Mouse (Mus musculus): Measurements from ENCODE around the gene Men1. TPM values are rescaled to one million over a fixed set of nuclear protein-coding genes. Genes with fewer than 3 reads are reported as not detected.
A peak's percentile ranks its signal among the peaks of the same experiment; 100 is the strongest.

The Men1 gene
- polyA plus RNA-seq, 1 experiment from 2014 or later: 80.8 TPM

- H3K4me1 ChIP-seq: peaks cover 66% of the 10 kb centered on the region
- H3K27me3 ChIP-seq (ENCODE audit: insufficient read depth, poor library complexity, severe bottlenecking): 0 out of 2 replicates have a peak, but pooled peaks cover 11% of the 10 kb centered on the region
- peaks cover 50% of the 10 kb centered on the region for H3K36me3 ChIP-seq
- 86% methylated on average over 5 of the region's 5 CpGs for WGBS
- no peak overlapping the region for H3K4me3 ChIP-seq
- no peaks in the 10 kb centered on the region for H3K9me3 ChIP-seq
- H3K27ac ChIP-seq: no peak overlapping the region
- DNase-seq (ENCODE audit: low spot score): no peak
These were observed 11.2 kb downstream of the Men1 start for GRCm38 (mm10) chr19:6346023-6346422.

- WGBS: 81% methylated on average over 10 of the region's 10 CpGs
- H3K4me3 ChIP-seq: no peak overlapping the region
- DNase-seq (ENCODE audit: low spot score): no peak
- 0 out of 2 replicates have a peak, but pooled peaks cover 11% of the 10 kb centered on the region for H3K27me3 ChIP-seq (ENCODE audit: insufficient read depth, poor library complexity, severe bottlenecking)
- peaks cover 55% of the 10 kb centered on the region for H3K36me3 ChIP-seq
- H3K4me1 ChIP-seq: peaks cover 65% of the 10 kb centered on the region
- H3K9me3 ChIP-seq: no peaks in the 10 kb centered on the region
- 0 out of 2 replicates have a peak overlapping the region, but pooled peaks have one; percentile 16 for H3K27ac ChIP-seq
These were observed 11.9 kb downstream of the Men1 start for GRCm38 (mm10) chr19:6346661-6347060.

- no peak overlapping the region for H3K4me3 ChIP-seq
- H3K27ac ChIP-seq: no peak overlapping the region
- no peak for DNase-seq (ENCODE audit: low spot score)
- H3K4me1 ChIP-seq: peaks cover 56% of the 10 kb centered on the region
- H3K36me3 ChIP-seq: peaks cover 53% of the 10 kb centered on the region
- H3K9me3 ChIP-seq: no peaks in the 10 kb centered on the region
- 0 out of 2 replicates have a peak, but pooled peaks cover 4% of the 10 kb centered on the region for H3K27me3 ChIP-seq (ENCODE audit: insufficient read depth, poor library complexity, severe bottlenecking)
- 89% methylated on average over 4 of the region's 4 CpGs for WGBS
These were observed 12.8 kb downstream of the Men1 start for GRCm38 (mm10) chr19:6347615-6348014.

GRCm38 (mm10) chr19:6348717-6349116, 13.9 kb downstream of the Men1 start:
- Histone ChIP-seq H3K36me3 (peaks cover 56% of the 10 kb centered on the region), H3K9me3 (no peaks in the 10 kb centered on the region), H3K4me3 (no peak overlapping the region), H3K4me1 (peaks cover 47% of the 10 kb centered on the region), H3K27me3 (ENCODE audit: insufficient read depth, poor library complexity, severe bottlenecking) (0 out of 2 replicates have a peak, but pooled peaks cover 4% of the 10 kb centered on the region), H3K27ac (peak overlapping the region; percentile 70)
- WGBS: 38% methylated on average over 9 of the region's 9 CpGs
- DNase-seq (ENCODE audit: low spot score): no peak

GRCm38 (mm10) chr19:6349215-6349983, 14.6 kb downstream of the Men1 start:
- DNase-seq (ENCODE audit: low spot score): no peak
- Histone ChIP-seq H3K27me3 (ENCODE audit: insufficient read depth, poor library complexity, severe bottlenecking) (0 out of 2 replicates have a peak, but pooled peaks cover 4% of the 10 kb centered on the region), H3K36me3 (peaks cover 56% of the 10 kb centered on the region), H3K27ac (peak overlapping the region; percentile 81), H3K4me1 (peaks cover 54% of the 10 kb centered on the region), H3K4me3 (peak overlapping the region; percentile 24), H3K9me3 (no peaks in the 10 kb centered on the region)
- 33% methylated on average over 14 of the region's 14 CpGs for whole genome bisulfite sequencing

- H3K27me3 ChIP-seq (ENCODE audit: insufficient read depth, poor library complexity, severe bottlenecking): 0 out of 2 replicates have a peak, but pooled peaks cover 4% of the 10 kb centered on the region
- no peak overlapping the region for H3K27ac ChIP-seq
- no peak for DNase-seq (ENCODE audit: low spot score)
- H3K36me3 ChIP-seq: peaks cover 38% of the 10 kb centered on the region
- no peak overlapping the region for H3K4me3 ChIP-seq
- no peaks in the 10 kb centered on the region for H3K9me3 ChIP-seq
- peaks cover 44% of the 10 kb centered on the region for H3K4me1 ChIP-seq
- 62% methylated on average over 14 of the region's 14 CpGs for WGBS
These were observed 16.8 kb downstream of the Men1 start for GRCm38 (mm10) chr19:6351431-6352106.

GRCm38 (mm10) chr19:6352107-6352505, 17.3 kb downstream of the Men1 start:
- H3K9me3 ChIP-seq: no peaks in the 10 kb centered on the region
- 85% methylated on average over 2 of the region's 2 CpGs for WGBS

GRCm38 (mm10) chr19:6354030-6354429, 19.3 kb downstream of the Men1 start:
- Histone ChIP-seq H3K36me3 (peaks cover 25% of the 10 kb centered on the region), H3K4me1 (peaks cover 27% of the 10 kb centered on the region), H3K9me3 (no peaks in the 10 kb centered on the region), H3K4me3 (no peak overlapping the region), H3K27me3 (ENCODE audit: insufficient read depth, poor library complexity, severe bottlenecking) (0 out of 2 replicates have a peak, but pooled peaks cover 4% of the 10 kb centered on the region), H3K27ac (no peak overlapping the region)
- no peak for DNase-seq (ENCODE audit: low spot score)
- 81% methylated on average over 7 of the region's 7 CpGs for WGBS

More at GRCm38 (mm10) chr19:6352107-6352505, 17.3 kb downstream of the Men1 start:
- Histone ChIP-seq H3K27ac (no peak overlapping the region), H3K36me3 (peaks cover 33% of the 10 kb centered on the region), H3K4me3 (no peak overlapping the region), H3K4me1 (peaks cover 38% of the 10 kb centered on the region), H3K27me3 (ENCODE audit: insufficient read depth, poor library complexity, severe bottlenecking) (0 out of 2 replicates have a peak, but pooled peaks cover 4% of the 10 kb centered on the region)
- DNase-seq (ENCODE audit: low spot score): no peak

- peaks cover 16% of the 10 kb centered on the region for H3K36me3 ChIP-seq
- DNase-seq (ENCODE audit: low spot score): no peak
- no peak overlapping the region for H3K27ac ChIP-seq
- 84% methylated on average over 3 of the region's 3 CpGs for WGBS
- peaks cover 16% of the 10 kb centered on the region for H3K4me1 ChIP-seq
- H3K27me3 ChIP-seq (ENCODE audit: insufficient read depth, poor library complexity, severe bottlenecking): no peaks in the 10 kb centered on the region
- H3K9me3 ChIP-seq: no peaks in the 10 kb centered on the region
- H3K4me3 ChIP-seq: no peak overlapping the region
These were observed 26.5 kb downstream of the Men1 start for GRCm38 (mm10) chr19:6361291-6361690.

GRCm38 (mm10) chr19:6363091-6363410, 28.3 kb downstream of the Men1 start:
- H3K27ac ChIP-seq: peak overlapping the region; percentile 99
- H3K36me3 ChIP-seq: peaks cover 34% of the 10 kb centered on the region

GRCm38 (mm10) chr19:6363411-6364240, 28.8 kb downstream of the Men1 start, which contains the start of gene Sf1:
Gene Sf1, plus strand, starts transcription at chr19:6363690.
- H3K4me3 ChIP-seq: peak within 1 kb of the TSS; percentile 89
- WGBS: under 1% methylated on average over 85 of the region's 85 CpGs
- peaks cover 16% of the 10 kb centered on the region for H3K4me1 ChIP-seq

More at GRCm38 (mm10) chr19:6363091-6363410, 28.3 kb downstream of the Men1 start:
- peaks cover 16% of the 10 kb centered on the region for H3K4me1 ChIP-seq
- 3% methylated on average over 11 of the region's 11 CpGs for WGBS
- DNase-seq (ENCODE audit: low spot score): no peak
- H3K9me3 ChIP-seq: no peaks in the 10 kb centered on the region
- peak overlapping the region; percentile 89 for H3K4me3 ChIP-seq
- no peaks in the 10 kb centered on the region for H3K27me3 ChIP-seq (ENCODE audit: insufficient read depth, poor library complexity, severe bottlenecking)

GRCm38 (mm10) chr19:6364317-6364725, 29.5 kb downstream of the Men1 start:
- no peaks in the 10 kb centered on the region for H3K9me3 ChIP-seq
- peaks cover 16% of the 10 kb centered on the region for H3K4me1 ChIP-seq
- no peaks in the 10 kb centered on the region for H3K27me3 ChIP-seq (ENCODE audit: insufficient read depth, poor library complexity, severe bottlenecking)
- under 1% methylated on average over 55 of the region's 55 CpGs for WGBS
- peaks cover 47% of the 10 kb centered on the region for H3K36me3 ChIP-seq
- H3K4me3 ChIP-seq: peak overlapping the region; percentile 89
- H3K27ac ChIP-seq: peak overlapping the region; percentile 99
- peak; percentile 94 for DNase-seq (ENCODE audit: low spot score)

More at GRCm38 (mm10) chr19:6363411-6364240, 28.8 kb downstream of the Men1 start, which contains the start of gene Sf1:
- peak within 1 kb of the TSS; percentile 99 for H3K27ac ChIP-seq
- H3K27me3 ChIP-seq (ENCODE audit: insufficient read depth, poor library complexity, severe bottlenecking): no peaks in the 10 kb centered on the region
- peak; percentile 100 for DNase-seq (ENCODE audit: low spot score)
- H3K9me3 ChIP-seq: no peaks in the 10 kb centered on the region
- H3K36me3 ChIP-seq: peaks cover 40% of the 10 kb centered on the region

Measured in heart, embryonic 10.5 days (tissue).